Mouse (Mus musculus) retina, adult 2 months (tissue): ENCODE measurements around the gene Mafg.
"Not testable (repeated sequence)": the region's sequence is repeated elsewhere in the genome, so short reads cannot be mapped to it uniquely, and the experiment has no call there.

Experiments used
- DNase-seq: peaks from one replicate; pipeline ENCODE4 v3.0.0-alpha.2; 2012; ENCODE audit warnings: low read depth, low spot score

Gene Mafg

DNA sequence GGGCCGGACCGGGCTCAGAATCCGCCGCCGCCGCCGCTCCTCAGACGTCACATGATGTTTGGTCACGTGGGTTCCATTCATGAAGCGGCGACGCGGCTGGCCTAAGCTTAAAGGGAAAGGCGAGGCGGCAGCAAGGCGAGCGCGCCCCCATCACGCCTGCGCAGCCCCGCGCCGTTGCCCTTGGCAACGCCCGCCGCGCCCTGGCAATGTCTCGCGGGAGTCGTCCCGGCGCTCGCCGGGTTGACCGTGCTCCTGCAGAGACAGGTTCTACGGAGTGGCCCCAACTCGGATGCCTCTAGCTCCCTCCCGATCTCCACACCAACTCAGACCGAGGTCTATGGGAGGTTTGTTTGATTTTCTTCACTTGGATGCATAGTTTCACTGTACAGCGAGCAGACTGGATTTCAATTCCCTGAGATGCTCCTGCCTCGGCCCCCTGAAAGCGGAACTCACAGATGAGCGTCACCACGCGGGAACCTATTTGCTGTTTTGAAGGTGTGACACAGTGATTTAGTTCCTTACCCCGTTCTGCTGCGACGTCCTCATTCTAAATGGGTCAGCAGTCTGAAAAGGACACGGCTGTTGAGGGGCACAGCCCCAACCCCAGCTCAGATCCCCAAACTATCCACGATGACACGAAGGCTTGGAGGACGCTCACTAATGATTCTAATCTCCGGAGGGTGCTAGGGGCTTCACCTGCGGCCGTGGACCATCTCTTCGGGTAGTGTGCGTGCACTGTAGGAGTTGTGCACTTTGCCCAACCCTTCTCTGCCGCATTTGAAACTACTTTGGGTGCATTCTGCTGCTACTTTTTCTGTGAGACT is at the start of gene Mafg:
TSS of gene Mafg (minus strand) at position 81 of the 824 bp plus-strand sequence.
- DNase-seq, result peak; percentile 85

DNA sequence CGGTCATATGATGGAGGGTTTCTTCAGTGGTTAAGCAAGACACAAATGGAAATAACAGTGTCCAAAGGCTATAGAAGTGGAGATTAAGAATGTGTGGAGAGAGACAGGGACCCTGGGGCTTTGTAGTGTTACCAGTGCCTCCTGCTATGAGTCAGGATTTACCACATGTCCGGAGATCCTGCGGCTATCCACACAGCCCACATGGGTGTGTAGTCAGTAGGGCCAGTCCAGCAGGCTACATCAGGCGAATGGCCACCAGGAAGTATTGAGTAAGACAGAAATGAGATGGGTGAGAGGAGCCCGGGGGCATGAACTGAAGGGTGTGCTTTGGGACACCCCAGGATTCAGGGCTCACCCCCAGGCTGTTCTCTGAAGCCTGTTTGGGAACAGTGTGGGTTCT is 49.3 kb upstream of the Mafg start:
- no peak for DNase-seq

DNA sequence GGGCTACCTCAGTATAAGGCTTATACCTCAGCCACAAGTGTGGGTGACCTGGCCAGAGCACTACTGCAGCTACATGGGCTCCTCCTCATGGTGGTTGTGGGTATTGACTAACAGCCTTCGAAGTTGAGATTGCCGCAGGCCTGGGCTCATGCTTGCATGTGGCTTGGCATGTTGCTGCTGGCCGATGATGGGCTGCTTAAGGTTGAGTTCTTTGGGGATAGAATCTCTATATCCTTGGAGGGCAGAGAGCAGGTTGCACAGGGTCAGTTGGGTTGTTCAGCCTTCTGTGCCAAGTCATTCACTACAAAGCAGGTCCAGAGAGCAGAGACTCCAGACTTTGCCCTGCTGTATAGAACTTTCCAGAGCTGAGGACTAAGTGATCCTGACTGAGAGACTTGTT is 46.5 kb upstream of the Mafg start:
- no peak for DNase-seq

DNA sequence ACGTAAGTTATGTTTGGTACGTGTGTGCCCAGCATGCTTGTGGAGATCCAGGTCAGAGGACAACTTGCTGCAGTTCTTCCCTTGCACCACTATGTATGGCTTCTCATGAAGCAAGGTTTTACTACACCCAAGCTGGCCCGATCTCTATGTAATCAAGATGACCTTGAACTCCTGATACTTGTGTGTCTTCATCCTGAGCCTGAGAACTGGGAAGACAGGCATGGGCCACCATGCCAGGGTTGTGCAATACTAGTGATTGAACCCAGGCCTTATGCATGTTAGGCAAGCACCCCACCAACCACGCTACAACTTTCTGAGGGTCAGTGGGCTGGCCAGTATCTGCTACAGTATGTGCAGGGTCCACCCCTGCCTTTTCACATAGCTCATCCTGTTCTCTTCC is 43.6 kb upstream of the Mafg start:
- DNase-seq, result no peak

DNA sequence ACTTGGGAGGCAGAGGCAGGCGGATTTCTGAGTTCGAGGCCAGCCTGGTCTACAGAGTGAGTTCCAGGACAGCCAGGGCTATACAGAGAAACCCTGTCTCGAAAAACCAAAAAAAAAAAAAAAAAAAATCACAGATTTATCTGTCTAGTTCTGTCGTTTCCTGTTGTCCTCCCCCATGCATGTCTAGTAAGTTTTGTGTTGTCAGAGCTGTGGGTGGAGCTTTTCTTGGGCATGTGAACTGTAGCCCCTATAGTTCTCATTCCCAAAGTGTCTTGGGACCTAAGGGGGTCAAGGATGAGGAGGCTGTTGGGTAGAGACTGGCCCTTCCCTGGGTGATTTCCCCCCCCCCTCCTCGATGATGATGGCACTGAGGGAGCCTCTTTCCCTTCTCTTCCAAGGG is 42.5 kb upstream of the Mafg start:
- not testable (repeated sequence) for DNase-seq

DNA sequence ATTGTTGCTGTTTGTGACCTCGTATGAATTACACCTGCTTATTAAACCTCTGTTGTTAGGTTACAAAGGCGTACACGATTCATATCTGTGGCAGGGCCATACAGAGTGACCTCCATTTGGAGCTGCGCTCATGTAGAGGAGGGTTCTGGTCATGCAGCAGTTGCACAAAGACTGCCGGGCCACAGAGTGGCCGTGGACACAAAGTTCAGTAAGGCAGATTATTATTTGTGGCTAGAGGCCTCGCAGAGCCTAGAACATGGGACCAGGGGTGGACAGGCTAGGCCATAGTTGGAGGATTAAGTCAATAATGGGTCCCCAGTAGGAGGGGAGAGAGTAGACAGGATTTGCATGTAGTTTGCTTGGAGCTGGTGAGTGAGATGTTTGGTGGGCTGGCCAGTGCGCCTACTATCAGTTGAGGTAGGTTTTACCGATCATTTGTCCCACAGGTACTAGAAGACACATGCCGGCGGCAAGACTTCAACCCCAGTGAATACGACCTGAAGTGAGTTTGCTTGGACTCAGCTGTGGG is 40.3 kb upstream of the Mafg start:
- no peak for DNase-seq

DNA sequence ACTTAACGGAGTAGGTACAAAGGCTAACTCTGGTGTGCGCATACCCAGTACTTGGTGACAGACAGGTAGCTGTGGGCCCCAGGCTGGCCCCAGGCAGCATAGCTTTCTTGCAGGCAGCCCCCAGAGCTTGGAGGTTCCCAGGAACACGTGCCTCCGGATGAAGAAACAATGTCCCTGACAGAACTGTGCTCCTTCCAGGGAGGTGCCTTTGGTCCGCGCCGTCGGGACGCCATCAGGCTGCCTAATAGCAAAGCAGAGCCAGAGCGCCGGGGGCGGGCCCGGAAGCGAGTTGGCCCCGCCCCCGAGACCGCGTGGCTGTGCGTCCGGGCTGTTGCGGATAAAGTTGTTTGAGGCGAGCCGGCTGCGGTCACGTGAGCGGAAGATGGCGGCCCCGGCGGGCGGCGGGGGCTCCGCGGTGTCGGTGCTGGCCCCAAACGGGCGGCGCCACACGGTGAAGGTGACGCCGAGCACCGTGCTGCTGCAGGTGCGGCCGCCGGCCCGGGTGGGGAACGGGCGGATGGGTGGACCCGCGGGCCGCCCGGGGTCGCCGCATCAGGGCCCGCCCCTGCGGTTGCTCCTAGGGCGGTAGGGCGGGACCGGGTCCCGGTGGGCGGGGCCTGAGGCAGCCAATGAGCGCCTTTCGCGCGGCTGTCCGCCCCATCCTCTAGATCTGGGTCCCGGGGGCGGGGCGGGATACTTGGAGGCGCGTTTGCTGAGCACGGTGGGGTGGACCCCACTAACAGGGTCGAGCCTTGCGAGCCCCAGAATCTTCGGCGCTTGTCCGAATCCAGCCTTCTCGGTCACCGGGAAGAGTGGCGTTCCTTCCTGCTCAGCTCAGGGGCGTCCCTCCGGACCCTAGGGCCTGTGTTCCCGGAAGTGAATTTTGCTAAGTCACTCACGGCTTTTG is 39.5 kb upstream of the Mafg start, which contains the start of gene Aspscr1:
TSS of gene Aspscr1 (plus strand) at position 287 of the 907 bp plus-strand sequence.
- DNase-seq, result peak; percentile 75

DNA sequence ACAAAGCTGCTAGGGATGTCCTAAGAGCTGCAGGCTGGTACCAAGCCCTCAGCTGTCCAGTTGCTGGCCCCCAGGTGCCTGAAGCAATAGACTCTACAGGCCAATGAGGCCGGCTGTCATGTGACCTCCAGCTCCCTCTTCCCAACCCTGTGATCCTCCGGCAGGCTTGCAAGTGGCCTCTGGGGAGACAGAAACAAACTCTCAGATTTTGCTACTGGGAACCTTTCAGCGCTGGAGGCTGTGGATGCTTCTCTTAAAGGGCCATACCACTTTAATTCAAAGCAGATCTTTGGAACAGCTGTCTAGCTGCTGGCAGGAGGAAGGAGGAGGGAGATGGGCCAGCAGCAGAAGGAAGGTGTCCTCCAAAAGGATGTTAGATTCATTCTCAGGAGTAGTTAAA is 33.2 kb upstream of the Mafg start:
- DNase-seq, result no peak

DNA sequence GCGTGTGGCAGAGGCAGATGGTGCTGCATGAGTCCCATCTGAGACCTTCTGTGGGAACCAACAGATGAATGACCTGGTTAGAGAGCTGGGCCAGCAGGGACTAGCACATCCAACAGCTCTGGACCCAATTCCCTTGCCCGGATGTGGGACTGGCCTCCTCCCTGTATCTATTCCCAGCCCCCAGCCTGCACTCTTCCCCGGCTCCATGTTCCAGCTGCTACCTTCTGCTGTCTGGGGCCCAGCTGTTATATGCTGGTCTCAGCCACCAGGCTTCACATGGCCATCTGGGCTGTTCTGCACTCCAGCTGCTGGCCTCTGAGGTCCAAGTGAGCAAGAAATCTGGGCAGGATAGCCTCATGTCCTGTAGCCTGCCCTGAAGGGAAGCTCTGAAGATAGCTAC is 32.0 kb upstream of the Mafg start:
- DNase-seq, result peak; percentile 11

DNA sequence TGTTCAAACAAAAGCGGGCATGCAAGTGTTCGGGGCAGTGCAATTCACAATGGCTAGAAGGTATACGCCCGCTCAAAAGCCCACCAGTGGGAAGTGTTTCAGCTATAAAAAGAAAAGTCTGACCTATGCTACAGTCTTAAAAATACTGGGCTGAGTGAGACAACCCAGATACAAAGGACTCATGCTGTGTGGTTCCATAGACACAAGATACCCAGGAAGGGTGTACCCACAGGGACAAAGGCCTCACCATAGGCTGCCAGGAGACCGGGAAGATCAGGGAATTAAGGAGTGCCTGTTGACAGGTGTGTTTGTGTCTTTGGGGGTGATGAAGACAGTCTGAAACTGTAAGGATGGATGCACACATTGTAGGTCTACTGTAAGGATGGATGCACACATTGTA is 30.3 kb upstream of the Mafg start:
- DNase-seq, result no peak

DNA sequence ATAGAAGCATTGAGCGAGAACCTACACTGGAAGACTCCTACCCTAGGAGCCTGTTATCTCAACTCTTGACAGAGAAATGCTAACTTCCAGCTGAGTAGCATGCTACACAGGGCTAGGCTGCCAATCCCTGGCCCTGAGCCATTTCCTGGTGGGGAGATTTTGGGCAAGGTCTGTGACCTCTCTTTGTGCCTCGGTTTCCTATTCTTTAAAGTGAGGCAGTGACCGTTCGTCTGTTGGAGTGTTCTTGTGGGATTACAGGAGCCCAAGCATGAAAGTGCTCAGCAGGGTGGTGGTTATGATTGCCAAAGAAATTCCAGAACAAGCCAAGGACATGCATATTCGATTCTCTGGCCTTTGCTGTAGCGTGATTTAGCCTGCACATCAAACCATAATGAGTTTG is 29.4 kb upstream of the Mafg start:
- no peak for DNase-seq

DNA sequence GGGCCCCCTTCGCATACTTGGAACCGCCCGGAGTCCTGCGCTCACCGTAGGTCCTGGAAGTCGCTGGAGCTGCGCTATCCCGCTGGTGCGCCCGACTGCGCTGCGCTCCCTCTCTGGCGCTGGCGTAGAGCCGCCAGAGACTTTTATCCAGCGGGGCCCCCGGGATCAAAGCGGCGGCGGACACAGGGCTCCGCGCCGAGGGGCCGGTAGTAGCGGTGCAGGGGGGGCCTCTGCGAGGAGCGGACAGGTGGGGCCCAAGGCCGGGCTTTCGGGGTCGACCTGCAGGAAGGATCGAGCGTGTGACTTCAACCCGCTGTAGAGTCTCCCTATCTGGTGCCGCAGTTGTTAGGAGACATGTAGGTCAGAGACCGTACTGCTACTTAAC is 27.7 kb upstream of the Mafg start, which contains the start of gene Notum:
TSS of gene Notum (minus strand) at position 100 of the 385 bp plus-strand sequence.
- DNase-seq, result no peak

DNA sequence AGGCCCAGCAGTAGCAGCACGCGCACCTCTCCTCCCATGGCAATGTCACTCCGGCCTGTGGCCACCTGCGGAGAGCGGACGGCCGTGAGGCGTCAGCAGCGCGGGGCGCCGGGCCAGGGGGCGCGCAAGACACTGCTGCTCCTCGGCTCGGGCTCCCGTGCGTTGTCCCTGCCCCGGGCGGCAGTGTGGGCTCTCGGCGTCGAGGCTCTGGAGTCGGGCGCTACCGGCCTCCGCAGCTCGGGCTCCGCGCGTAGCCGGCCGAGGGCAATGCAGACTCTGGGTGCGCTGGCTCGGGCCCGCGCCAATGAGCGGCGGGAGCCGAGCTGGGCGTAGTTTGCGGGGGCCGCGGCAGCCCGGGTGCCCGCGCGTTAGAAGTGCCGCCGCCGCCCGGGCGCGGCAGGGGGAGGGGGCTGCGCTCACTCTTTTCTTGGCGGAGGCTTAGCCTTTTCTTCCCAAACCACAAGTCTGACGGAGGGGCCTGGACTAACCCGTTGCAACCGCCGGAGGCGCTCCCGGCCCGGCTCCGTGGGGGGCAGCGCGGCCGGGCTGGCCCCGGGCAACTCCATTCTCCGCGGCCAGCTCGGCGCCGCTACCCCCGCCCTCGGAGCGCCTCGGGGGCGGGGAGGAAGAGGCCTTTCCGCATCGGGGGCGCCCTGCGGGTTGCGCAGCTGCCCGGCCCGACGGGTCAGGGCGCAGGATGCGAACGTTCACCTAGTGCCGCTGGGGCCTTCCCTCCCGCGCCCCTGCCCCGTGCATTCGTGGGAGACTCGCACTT is 27.1 kb upstream of the Mafg start:
- DNase-seq, result no peak

DNA sequence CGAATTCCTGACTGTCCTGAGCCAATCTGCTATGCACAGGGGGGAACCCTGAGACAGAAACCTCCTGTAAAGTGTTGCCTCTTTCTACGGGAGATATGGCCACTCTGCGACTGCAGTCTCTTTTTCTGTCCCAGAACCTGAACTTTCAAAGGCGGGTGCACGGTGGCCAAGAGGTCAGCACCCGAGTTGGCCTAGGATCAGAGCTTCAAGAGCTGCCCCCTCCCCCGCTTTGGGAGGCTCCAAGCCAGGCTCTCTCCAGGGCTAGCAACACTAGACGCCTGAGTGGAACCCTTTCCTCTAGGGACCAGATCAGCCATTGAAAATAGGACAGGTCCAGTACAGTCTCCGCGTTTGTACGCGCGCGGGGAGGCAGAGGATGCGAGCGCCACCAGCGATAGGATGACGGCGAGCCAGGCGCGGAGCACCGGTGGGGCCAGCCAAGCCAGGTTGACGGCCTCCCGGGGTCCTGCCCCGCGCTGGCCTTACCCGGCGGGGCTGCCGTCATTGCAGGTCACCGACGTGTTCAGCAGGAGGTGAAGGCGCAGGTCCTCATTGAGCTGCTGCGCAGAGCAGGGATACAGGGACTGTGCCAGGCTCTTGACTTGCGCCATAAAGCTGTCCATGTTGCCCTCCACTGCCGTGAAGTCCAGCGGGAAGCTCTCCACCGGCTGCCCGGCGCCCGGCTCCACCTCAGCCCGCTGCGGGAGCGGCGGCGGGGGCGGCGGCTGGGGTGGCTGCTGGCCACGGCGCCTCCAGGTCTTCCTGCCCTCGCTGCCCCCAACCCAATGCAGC is 26.3 kb upstream of the Mafg start:
- no peak for DNase-seq

DNA sequence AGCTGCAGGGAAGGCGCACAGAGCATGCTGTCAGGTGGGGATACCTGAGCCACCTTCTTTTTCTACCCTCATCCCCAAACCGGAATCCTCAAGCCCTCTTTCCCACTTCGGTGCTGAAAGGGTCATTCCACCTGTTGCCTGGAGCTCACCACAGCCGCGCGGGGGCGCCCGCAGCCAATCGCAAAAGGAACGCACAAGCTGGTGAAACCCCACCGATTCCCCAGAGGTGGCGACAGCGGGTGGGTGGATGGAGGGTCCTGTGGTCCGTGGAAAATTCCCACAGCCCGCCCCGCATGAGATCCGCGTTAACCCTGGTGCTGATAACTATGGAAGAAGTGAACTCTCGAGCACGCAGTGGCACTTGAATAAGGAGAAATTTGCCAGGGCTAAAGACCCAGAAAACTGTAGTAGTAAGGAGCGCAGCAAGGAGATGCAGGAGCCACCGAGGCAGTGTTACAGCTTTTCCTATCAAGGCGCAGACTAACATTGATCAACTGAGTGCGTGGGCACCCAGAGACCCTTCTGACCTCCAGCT is 25.5 kb upstream of the Mafg start:
- peak; percentile 36 for DNase-seq

DNA sequence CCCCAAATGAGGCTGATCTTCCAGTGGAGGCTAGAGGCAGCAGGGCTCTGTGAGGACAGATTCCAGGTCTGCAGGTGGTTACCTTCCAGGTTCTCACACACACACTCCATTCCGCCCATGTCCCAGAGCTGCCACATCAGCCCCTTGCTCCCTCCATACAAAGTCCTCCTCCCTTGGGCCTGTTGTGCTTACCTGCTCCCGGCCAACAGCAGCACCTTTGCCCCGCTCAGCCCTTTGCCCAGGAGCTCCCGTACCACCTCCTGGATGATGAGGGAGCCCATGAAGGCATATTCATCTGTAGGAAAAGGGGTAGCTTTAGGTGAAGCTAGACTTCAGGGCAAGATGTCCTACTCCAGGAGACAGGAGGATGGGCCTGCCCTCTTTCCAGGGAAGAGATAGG is 23.9 kb upstream of the Mafg start:
- DNase-seq, result no peak

DNA sequence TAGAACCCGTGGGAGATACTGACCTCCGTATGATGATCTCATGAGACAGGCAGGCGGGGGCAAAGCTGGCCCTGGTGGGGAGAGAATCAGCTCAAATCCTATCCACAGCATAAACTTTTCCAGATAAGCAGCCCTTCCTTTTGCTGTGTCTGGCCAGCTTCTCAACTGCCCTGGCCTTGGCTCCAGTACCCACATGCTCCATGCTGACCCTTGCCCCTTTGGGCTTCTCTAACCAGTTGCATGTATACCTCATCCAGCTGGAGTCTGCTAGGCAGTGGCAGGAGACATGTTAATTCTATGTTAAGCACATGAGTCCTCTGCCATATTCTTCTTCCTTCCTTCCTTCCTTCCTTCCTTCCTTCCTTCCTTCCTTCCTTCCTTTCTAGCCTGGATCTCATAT is 21.3 kb upstream of the Mafg start:
- DNase-seq, result no peak

DNA sequence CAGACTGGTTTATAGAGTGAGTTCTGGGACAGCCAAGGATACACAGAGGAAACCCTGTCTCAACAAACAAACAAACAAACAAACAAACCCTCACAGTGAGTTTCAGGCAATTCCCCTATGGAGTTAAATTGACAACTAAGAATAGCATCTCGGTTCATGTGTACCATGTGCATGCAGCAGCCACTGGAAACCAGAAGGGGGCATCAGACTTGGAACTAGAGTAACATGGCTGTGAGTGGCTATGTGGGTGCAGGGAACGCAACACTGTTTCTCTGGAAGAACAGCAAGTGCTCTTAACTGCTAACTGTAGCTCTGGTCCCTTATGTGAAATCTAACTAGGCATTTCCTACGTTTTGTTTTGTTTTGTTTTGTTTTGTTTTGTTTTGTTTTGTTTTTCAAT is 18.5 kb upstream of the Mafg start:
- DNase-seq, result no peak

DNA sequence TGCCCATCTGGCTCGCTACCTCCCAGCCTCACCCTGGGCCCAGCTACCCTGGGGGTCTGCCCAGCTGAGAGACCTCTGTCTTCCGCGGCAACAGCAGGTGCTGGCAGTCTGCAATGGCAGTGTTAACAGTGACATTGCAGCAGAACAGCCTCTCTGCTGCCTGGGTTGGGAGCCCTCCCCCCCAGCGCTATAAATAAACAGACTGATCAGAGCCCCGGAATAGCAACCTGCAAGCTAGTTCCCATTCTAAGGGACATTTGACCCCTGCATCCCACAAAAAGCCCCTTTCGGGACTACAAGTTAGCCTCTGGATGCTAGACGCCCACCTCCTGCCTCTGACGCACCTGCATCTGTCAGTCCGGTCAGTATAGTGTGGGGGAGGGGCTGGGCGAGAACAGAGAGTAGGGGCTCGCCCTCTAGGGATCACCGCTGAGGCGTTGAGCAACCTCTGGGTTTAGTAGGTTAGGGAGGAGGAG is 14.6 kb upstream of the Mafg start, which contains the start of gene Myadml2:
TSS of gene Myadml2 (minus strand) at position 158 of the 476 bp plus-strand sequence.
- DNase-seq, result no peak
